Mouse (Mus musculus) embryonic fibroblast, embryonic 13.5 days (primary cell): ENCODE data around the gene Gm20683.

Experiments
- CTCF ChIP-seq: IDR thresholded peaks from 2 replicates; pipeline ENCODE4 v1.5.1; 2011; ENCODE audit warnings: mild to moderate bottlenecking, control low read depth, low read length, moderate library complexity, borderline replicate concordance; ENCODE audit not compliant: insufficient read depth
- POLR2A ChIP-seq: IDR thresholded peaks from 2 replicates; pipeline ENCODE4 v1.6.1; 2011; ENCODE audit warnings: low read depth, mild to moderate bottlenecking, control low read depth, low read length, moderate library complexity

DNA sequence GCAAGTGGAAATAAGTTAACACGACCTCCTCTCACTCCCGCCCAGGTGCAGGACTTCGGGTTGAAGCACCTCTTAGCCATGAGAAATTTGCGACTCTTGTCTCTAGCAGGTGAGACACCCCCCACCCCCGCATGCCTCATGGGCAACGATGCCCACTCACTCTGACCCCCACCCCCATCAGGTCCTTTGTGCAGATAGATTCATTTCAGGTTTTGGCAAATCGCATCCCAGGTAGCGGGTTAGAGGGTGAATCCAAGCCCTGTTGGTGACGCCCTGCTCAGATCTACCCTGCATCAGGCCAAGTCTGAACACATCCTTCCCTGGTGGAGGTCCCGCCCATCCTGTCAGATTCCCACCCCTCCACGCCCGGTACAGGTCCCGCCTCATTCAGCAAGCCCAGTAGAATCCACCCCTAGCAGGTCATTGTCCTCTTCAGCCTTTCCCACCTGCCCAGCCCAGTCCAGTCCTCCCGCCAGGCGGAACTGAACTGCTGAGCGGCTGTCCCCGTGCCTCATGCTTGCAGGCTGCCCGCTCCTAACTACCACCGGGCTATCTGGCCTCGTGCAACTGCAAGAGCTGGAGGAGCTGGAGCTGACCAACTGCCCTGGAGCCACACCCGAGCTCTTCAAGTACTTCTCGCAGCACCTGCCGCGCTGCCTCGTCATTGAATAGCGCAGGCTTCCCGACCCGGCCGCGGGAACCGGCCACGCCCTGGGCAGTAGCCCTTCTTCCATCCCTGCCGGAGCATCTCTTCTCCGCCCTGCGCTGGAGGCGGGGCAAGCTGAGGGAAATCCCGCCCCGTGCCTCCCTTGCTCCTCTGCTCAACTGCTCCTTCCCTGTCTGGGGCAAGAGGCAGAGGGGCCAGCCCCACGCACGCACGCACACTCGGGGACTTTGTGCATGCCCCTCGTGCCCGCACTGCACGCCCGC, 22.4 kb downstream of the Gm20683 start:
- TF ChIP-seq CTCF (no peak), POLR2A (no peak)
